Mouse (Mus musculus): ENCODE data around the gene Arhgdia. TPM values are rescaled to one million over a fixed set of nuclear protein-coding genes. Genes with fewer than 3 reads are reported as not detected.
"Not testable (repeated sequence)": the region's sequence is repeated elsewhere in the genome, so short reads cannot be mapped to it uniquely, and the experiment has no call there.

Arhgdia gene
- polyA plus RNA-seq, 1 experiment from 2014 or later, result 438 TPM

DNA sequence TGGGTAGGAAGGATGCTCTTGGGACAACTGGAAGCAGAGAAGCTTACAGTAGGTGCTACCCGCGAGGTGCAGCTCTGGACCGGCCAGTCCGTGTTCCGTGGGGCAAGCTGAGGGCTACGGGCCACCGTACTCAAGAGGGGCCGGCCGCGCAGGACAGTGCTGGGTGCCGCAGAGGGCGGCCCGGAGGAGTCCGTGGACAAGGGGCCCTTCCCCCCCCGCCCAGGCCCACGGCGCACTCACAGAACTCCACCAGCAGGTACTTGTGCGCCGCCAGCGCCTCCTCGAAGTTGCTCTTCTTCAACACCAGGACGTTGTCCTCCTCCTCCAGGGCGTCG is 9.0 kb downstream of the Arhgdia start:
- DNase-seq (no peak), ATAC-seq (ENCODE audit: low FRiP score, low TSS enrichment) (no peak; the same call in 1 of the 2 replicates)
- Histone ChIP-seq H3K27ac (replicated peaks; ENCODE audit: low read depth, low read length) (peak overlapping the region; percentile 90), H3K4me2 (ENCODE audit: low read length) (peak overlapping the region; percentile 72), H3K4me1 (ENCODE audit: control insufficient read depth, insufficient read depth, low read length) (peaks cover 12% of the 10 kb centered on the region), H3K9me3 (ENCODE audit: control insufficient read depth, low read length) (no peaks in the 10 kb centered on the region), H3K36me3 (ENCODE audit: control insufficient read depth, insufficient read depth, low read length) (peaks cover 36% of the 10 kb centered on the region), H3K4me3 (replicated peaks; ENCODE audit: low read depth, low read length) (peak overlapping the region; percentile 87), H3K27me3 (ENCODE audit: control insufficient read depth, insufficient read depth, low read length) (no peaks in the 10 kb centered on the region), H3K9ac (replicated peaks; ENCODE audit: low read length) (peak overlapping the region; percentile 84)
- under 1% methylated on average over 24 of the region's 24 CpGs for WGBS

DNA sequence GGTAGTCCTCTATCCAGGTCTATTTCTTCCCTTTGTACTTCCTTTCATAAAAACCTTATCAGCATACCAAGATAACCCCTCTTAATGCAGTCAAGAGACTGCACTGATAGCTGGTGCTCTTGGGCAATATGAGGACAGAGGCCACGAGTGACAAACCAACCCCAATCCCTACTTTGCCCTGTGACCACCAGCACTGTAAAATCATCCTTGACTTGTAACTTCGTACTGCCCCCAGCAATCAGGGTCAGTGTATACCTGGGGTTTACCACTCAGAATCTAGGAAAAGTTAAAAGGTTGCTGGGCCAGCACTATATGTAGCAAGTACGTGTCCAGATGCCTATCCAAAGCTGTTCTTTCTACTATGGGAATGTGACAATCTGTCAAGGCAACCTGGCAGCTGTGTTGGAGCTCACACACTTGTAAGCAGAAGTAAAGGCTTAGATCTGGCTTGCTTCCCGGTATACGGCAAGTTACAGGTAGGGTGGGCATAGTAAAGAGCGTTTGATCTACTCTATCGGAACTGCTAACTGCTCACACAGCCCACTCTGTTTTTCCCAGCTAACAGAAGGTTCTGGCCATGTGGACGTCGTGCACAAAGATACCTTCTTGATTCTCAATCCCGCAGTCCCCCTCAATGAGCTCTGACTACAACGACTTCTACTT is 9.5 kb downstream of the Arhgdia start:
- Histone ChIP-seq H3K4me3 (replicated peaks; ENCODE audit: low read depth, low read length) (peak overlapping the region; percentile 87), H3K9me3 (ENCODE audit: control insufficient read depth, low read length) (no peaks in the 10 kb centered on the region), H3K27me3 (ENCODE audit: control insufficient read depth, insufficient read depth, low read length) (no peaks in the 10 kb centered on the region), H3K4me1 (ENCODE audit: control insufficient read depth, insufficient read depth, low read length) (peaks cover 12% of the 10 kb centered on the region), H3K9ac (replicated peaks; ENCODE audit: low read length) (peak overlapping the region; percentile 84), H3K27ac (replicated peaks; ENCODE audit: low read depth, low read length) (peak overlapping the region; percentile 90), H3K4me2 (ENCODE audit: low read length) (peak overlapping the region; percentile 72), H3K36me3 (ENCODE audit: control insufficient read depth, insufficient read depth, low read length) (peaks cover 41% of the 10 kb centered on the region)
- WGBS, result 16% methylated on average over 11 of the region's 11 CpGs
- DNase-seq, result no peak
- ATAC-seq (ENCODE audit: low FRiP score, low TSS enrichment), result no peak

DNA sequence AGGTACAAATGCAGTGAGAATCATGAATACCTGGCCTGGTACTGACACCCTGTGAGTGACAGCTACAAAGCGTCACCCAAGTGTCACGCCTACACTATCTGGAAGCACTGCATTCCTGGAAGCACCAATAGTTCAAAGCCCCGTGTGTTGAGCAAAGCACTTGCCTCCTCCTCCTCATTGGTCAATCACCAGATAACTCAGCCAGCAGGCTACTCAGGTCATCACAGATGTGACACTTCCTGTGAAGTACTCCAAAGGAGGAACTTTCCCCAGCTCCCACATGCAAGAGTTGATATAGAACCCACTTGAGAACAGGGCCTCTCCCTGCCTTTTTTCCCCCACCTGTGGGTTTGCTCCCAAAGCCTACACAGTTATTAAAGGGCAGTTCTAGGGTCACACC is 10.3 kb downstream of the Arhgdia start:
- Histone ChIP-seq H3K9ac (replicated peaks; ENCODE audit: low read length) (no peak overlapping the region), H3K9me3 (ENCODE audit: control insufficient read depth, low read length) (no peaks in the 10 kb centered on the region), H3K27me3 (ENCODE audit: control insufficient read depth, insufficient read depth, low read length) (no peaks in the 10 kb centered on the region), H3K4me1 (ENCODE audit: control insufficient read depth, insufficient read depth, low read length) (peaks cover 12% of the 10 kb centered on the region), H3K27ac (replicated peaks; ENCODE audit: low read depth, low read length) (no peak overlapping the region), H3K4me3 (replicated peaks; ENCODE audit: low read depth, low read length) (peak overlapping the region; percentile 87), H3K4me2 (ENCODE audit: low read length) (peak overlapping the region; percentile 72), H3K36me3 (ENCODE audit: control insufficient read depth, insufficient read depth, low read length) (peaks cover 48% of the 10 kb centered on the region)
- no peak for ATAC-seq (ENCODE audit: low FRiP score, low TSS enrichment)
- DNase-seq, result no peak
- WGBS, result 84% methylated on average over 3 of the region's 3 CpGs

DNA sequence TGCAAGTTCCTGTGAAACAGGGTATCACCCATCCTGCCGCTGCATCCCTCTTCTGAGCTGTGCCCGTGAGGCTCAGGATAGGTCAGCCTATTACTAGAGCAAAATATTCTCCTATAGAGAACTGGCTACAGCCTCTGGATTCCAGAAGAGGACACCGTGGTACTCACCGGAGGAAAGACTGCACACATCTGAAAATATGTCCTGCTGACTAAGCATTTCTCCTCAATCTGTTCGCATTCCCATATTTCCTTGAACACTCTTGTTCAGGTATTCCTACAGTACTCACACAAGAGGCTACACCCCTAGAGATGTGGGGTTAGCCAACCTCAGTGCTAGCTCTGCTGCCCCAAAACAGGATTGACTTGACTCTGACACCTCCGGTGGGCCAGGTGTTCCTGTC is 13.1 kb downstream of the Arhgdia start:
- no peak overlapping the region for H3K4me3 ChIP-seq (replicated peaks; ENCODE audit: low read depth, low read length)
- no peak overlapping the region for H3K27ac ChIP-seq (replicated peaks; ENCODE audit: low read depth, low read length)
- no peak overlapping the region for H3K4me2 ChIP-seq (ENCODE audit: low read length)
- H3K27me3 ChIP-seq (ENCODE audit: control insufficient read depth, insufficient read depth, low read length), result no peaks in the 10 kb centered on the region
- ATAC-seq (ENCODE audit: low FRiP score, low TSS enrichment) (no peak), DNase-seq (no peak)
- H3K9ac ChIP-seq (replicated peaks; ENCODE audit: low read length), result no peak overlapping the region
- H3K9me3 ChIP-seq (ENCODE audit: control insufficient read depth, low read length), result no peaks in the 10 kb centered on the region
- peaks cover 12% of the 10 kb centered on the region for H3K4me1 ChIP-seq (ENCODE audit: control insufficient read depth, insufficient read depth, low read length)
- 98% methylated on average over 6 of the region's 6 CpGs for WGBS
- peaks cover 75% of the 10 kb centered on the region for H3K36me3 ChIP-seq (ENCODE audit: control insufficient read depth, insufficient read depth, low read length)

DNA sequence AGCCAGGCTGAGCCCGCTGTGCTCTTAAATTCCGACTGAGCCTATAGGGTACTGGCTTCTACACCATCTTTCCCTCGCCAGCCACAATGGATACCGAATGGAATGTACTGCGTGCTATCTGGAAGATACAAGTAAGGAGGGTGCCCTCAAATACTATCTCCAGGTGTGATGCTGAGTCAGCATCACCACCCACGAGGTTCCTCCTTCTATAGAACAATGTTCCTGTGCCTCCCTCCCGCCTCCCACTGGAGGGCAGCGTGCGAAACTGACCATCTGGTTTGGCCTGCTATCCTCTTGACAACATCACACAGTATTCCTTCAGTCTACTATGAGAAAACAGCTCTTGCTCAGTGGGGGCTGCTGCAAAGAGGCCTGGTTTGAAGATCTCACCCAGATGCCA is 16.3 kb downstream of the Arhgdia start:
- 85% methylated on average over 9 of the region's 9 CpGs for WGBS
- Histone ChIP-seq H3K4me1 (ENCODE audit: control insufficient read depth, insufficient read depth, low read length) (no peaks in the 10 kb centered on the region), H3K4me3 (replicated peaks; ENCODE audit: low read depth, low read length) (no peak overlapping the region), H3K27me3 (ENCODE audit: control insufficient read depth, insufficient read depth, low read length) (no peaks in the 10 kb centered on the region), H3K9me3 (ENCODE audit: control insufficient read depth, low read length) (no peaks in the 10 kb centered on the region), H3K4me2 (ENCODE audit: low read length) (no peak overlapping the region), H3K9ac (replicated peaks; ENCODE audit: low read length) (no peak overlapping the region), H3K36me3 (ENCODE audit: control insufficient read depth, insufficient read depth, low read length) (peaks cover 91% of the 10 kb centered on the region), H3K27ac (replicated peaks; ENCODE audit: low read depth, low read length) (no peak overlapping the region)
- no peak for DNase-seq
- ATAC-seq (ENCODE audit: low FRiP score, low TSS enrichment), result no peak

DNA sequence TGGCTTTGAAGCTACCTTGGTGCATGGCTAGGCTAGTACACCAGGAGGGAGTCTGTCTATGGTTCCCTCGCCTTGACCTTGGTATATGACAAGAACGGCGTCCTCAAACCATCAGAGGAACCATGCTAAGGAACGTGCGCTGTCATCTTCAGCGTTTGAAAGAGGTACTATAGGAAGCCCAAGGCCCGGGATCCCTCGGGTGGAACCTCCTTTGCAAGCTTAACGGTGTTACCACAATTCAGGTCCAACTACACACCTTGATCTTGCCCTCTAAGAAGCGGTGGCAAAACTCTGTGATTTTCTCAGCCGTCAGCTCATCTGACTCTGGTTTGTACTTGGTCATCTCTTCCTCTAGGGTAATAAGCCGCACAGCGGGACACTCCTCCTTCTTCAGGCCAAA is 18.5 kb downstream of the Arhgdia start:
- Histone ChIP-seq H3K4me3 (replicated peaks; ENCODE audit: low read depth, low read length) (no peak overlapping the region), H3K9me3 (ENCODE audit: control insufficient read depth, low read length) (no peaks in the 10 kb centered on the region), H3K27me3 (ENCODE audit: control insufficient read depth, insufficient read depth, low read length) (no peaks in the 10 kb centered on the region), H3K9ac (replicated peaks; ENCODE audit: low read length) (no peak overlapping the region), H3K36me3 (ENCODE audit: control insufficient read depth, insufficient read depth, low read length) (peaks cover 89% of the 10 kb centered on the region), H3K27ac (replicated peaks; ENCODE audit: low read depth, low read length) (no peak overlapping the region), H3K4me2 (ENCODE audit: low read length) (no peak overlapping the region), H3K4me1 (ENCODE audit: control insufficient read depth, insufficient read depth, low read length) (no peaks in the 10 kb centered on the region)
- DNase-seq, result no peak
- no peak for ATAC-seq (ENCODE audit: low FRiP score, low TSS enrichment)
- WGBS, result 95% methylated on average over 13 of the region's 13 CpGs

DNA sequence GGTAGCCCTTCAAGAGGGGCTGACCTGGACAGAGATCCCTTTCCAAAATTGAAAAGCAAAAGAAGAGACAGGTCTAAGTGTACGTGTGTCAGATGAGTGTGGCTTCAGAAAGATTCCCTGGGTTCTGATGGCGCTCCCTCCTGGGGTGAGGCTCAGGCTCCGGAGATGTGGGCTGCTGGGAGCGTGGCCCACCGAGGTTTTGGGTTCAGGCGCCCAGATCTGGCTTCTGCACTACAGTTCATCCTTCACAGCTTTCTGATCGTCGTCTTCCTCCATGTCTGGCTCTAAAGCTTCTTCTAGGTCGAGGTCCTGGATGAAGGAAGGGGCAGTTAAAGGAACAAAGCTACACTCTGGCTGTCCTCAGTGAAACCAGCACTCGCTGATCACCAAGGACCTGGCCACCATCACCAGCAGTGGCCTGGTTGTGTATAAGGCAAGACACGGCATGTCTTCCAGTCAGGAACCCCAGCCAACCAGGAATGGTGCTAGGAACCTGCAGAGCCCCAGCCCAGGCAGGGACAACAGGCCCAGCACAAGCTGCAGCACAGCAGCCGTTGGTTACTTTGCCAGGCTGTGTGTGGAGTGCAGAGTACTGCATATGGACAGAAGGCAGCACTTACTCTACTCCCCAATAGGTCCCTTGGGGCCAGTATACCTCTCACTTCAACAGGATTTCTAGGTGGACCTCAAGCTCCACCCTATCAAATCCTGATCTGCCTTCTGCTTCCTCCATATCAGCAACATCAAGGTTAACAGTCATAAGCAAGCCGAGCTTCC is 20.3 kb downstream of the Arhgdia start:
- DNase-seq (no peak), ATAC-seq (ENCODE audit: low FRiP score, low TSS enrichment) (no peak)
- peaks cover 6% of the 10 kb centered on the region; the same call in 1 of the 2 replicates for H3K9me3 ChIP-seq (ENCODE audit: control insufficient read depth, low read length)
- H3K4me2 ChIP-seq (ENCODE audit: low read length), result no peak overlapping the region
- H3K36me3 ChIP-seq (ENCODE audit: control insufficient read depth, insufficient read depth, low read length), result peaks cover 72% of the 10 kb centered on the region
- no peaks in the 10 kb centered on the region for H3K4me1 ChIP-seq (ENCODE audit: control insufficient read depth, insufficient read depth, low read length)
- no peaks in the 10 kb centered on the region for H3K27me3 ChIP-seq (ENCODE audit: control insufficient read depth, insufficient read depth, low read length)
- no peak overlapping the region for H3K4me3 ChIP-seq (replicated peaks; ENCODE audit: low read depth, low read length)
- H3K9ac ChIP-seq (replicated peaks; ENCODE audit: low read length), result no peak overlapping the region
- WGBS, result 96% methylated on average over 13 of the region's 13 CpGs
- H3K27ac ChIP-seq (replicated peaks; ENCODE audit: low read depth, low read length), result no peak overlapping the region

DNA sequence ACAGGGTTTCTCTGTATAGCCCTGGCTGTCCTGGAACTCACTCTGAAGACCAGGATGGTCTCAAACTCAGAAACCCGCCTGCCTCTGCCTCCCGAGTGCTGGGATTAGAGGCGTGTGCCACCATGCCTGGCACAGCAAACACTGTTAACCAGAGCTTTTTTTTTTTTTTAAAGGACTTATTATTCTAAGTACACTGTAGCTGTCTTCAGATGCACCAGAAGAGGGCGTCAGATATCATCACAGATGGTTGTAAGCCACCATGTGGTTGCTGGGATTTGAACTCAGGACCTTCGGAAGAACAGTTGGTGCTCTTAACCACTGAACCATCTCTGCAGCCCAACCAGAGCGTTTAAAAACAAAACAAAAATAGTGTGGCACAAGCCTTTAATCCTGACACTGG is 22.6 kb downstream of the Arhgdia start:
- not testable (repeated sequence) for H3K4me3 ChIP-seq (replicated peaks; ENCODE audit: low read depth, low read length); H3K9me3 ChIP-seq (ENCODE audit: control insufficient read depth, low read length); ATAC-seq (ENCODE audit: low FRiP score, low TSS enrichment); H3K27ac ChIP-seq (replicated peaks; ENCODE audit: low read depth, low read length); H3K4me1 ChIP-seq (ENCODE audit: control insufficient read depth, insufficient read depth, low read length); DNase-seq; H3K27me3 ChIP-seq (ENCODE audit: control insufficient read depth, insufficient read depth, low read length); H3K4me2 ChIP-seq (ENCODE audit: low read length); H3K9ac ChIP-seq (replicated peaks; ENCODE audit: low read length)
- WGBS, result 90% methylated on average over 6 of the region's 6 CpGs
- peaks cover 50% of the 10 kb centered on the region for H3K36me3 ChIP-seq (ENCODE audit: control insufficient read depth, insufficient read depth, low read length)

DNA sequence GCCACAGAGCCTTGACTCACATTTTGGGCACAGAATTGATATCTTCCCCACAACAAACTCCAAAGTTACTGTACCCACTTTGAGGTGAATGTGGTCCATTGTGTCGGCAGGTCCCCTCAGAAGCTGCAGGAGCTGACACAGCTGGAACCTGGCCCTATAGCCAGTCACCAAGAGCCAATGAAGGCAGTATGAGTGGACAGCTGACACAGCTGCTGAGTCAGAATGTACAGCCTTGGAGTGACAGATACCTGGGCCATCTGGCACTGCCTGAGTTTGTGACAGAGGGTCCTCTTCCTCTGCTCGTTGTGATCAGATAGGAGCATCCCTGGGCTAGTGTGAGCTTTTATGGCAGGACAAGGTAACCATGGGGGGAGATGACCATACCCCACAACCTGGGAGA is 26.2 kb downstream of the Arhgdia start:
- Histone ChIP-seq H3K9ac (replicated peaks; ENCODE audit: low read length) (no peak overlapping the region), H3K27me3 (ENCODE audit: control insufficient read depth, insufficient read depth, low read length) (no peaks in the 10 kb centered on the region), H3K9me3 (ENCODE audit: control insufficient read depth, low read length) (peaks cover 6% of the 10 kb centered on the region; the same call in 1 of the 2 replicates), H3K27ac (replicated peaks; ENCODE audit: low read depth, low read length) (no peak overlapping the region), H3K4me1 (ENCODE audit: control insufficient read depth, insufficient read depth, low read length) (peaks cover 2% of the 10 kb centered on the region), H3K36me3 (ENCODE audit: control insufficient read depth, insufficient read depth, low read length) (peaks cover 14% of the 10 kb centered on the region), H3K4me2 (ENCODE audit: low read length) (no peak overlapping the region), H3K4me3 (replicated peaks; ENCODE audit: low read depth, low read length) (no peak overlapping the region)
- DNase-seq, result no peak
- ATAC-seq (ENCODE audit: low FRiP score, low TSS enrichment), result no peak
- WGBS, result 87% methylated on average over 2 of the region's 2 CpGs
